Mouse (Mus musculus) cerebellum, postnatal 14 days (tissue): ENCODE results near the gene Pafah2.
"Not testable (repeated sequence)": the region's sequence is repeated elsewhere in the genome, so short reads cannot be mapped to it uniquely, and the experiment has no call there.

Source experiments
- DNase-seq, 2 experiments: peaks; one replicate each; pipeline ENCODE4 v3.0.0; 2021; ENCODE audit warnings: mixed read lengths in 2 of 2

Gene Pafah2

DNA sequence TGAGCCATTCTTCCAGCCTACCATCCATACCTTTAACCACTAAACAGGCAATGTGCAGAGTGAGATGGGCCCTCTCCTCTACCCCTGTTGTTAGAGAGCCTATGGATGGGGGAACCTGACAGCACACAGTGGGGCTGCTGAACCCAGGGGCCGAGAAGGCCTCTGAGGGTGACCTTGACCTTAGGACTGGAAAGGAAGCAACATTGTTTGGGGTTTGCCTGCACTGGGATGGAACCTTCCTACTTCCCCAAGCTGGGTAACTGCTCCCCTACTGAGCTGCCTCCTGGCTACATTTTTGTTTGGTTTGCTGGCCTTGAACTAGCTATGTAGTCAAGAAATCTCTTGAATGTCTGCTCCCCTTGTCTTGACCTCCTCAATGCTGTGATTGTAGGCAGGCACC is 21.8 kb upstream of the Pafah2 start:
- DNase-seq, result no peak

DNA sequence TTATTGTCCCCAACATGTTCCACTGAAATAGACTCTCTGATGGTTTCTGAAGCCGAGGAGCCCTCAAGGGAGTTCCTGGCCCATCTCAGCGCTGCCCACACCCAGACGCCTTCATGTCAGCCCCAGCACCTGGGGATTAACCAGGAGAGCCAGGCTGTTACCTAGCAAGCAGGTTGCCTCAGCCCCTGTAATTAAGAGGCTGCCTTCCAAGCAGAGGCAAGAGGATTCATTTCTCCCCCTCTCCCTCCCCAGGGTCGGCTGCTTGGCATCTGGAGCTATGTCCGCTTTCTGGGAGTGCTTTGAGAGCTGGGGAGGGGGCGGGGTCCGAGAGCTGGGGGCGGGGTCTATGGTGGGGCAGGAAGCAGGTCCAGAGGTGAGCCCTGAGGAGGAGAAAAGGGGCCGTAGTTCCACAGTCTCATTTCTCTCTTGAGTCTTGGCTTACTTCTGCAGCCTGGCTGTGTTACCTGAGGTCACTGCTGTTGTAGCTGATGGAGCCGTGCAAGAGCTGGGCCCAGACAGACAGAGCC is 18.0 kb upstream of the Pafah2 start:
- no peak for DNase-seq

DNA sequence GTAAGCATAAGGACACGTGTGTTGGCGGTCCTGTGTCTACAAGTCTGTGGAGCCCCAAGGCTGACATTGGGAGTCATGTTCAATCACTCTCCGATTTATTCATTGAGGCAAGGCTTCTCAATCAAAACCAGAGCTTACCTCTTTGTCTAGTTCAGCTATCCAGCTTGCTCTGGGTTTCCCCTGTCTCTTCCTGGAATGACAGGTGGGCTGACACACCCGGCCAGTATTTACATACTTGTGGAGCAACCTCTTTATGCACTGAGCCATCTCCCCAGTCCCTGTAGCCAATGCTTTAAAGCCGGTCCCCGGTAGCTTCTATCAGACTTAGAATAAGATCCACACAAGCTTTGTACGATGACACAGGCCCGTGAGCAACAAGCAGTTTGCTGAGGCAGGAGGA is 16.6 kb upstream of the Pafah2 start:
- DNase-seq, result no peak

DNA sequence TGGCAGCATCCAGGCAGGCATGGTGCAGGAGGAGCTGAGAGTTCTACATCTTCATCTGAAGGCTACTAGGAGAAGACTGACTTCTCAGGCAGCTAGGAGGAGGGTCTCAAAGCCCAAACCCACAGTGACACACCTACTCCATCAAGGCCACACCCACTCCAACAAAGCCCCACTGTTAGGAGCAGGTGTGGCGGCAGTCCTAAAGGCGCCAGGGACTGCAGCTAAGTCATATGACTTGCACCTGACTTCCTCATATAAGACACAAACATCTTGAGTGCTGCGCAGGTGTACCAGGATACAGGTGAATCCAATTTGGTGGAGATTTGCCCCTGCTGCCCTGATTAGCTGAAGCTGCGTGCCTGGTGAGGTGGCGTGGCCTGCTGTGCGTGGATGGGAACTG is 12.4 kb upstream of the Pafah2 start, which contains the start of gene Extl1:
TSS of gene Extl1 (minus strand) at position 101 of the 400 bp plus-strand sequence.
- not testable (repeated sequence) for DNase-seq

DNA sequence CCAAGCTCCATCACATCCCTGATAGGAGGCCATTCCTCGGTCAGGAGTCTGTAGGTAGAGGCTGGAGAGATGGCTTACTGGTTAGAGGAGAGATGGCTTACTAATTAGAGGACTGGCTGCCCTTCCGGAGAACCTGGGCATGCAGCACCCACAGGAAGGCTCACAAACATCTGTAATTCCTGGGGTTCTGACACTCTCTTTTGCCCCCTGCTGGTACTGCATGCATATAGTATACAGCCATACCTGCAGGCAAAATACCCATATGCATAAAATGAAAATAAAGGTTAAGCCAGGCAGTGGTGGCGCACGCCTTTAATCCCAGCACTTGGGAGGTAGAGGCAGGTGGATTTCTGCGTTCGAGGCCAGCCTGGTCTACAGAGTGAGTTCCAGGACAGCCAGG is 8.9 kb upstream of the Pafah2 start:
- DNase-seq, result no peak

DNA sequence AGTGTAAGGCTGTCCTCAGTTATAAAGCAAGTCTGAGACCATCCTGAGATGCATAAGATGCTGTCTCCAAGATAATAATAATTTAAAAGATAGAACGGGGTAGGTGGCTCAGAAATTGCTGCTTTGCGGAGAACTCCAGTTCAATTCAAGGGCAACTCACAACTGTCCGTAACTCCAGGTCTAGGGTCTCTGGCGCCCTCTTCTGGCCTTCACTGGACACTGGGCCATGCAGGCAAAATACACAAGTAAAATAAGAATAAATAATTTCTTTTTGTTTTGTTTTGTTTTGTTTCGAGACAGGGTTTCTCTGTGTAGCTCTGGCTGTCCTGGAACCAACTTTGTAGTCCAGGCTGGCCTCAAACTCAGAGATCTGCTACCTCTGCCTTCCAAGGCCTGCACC is 7.7 kb upstream of the Pafah2 start:
- peak; percentile 76 to 87 for DNase-seq

DNA sequence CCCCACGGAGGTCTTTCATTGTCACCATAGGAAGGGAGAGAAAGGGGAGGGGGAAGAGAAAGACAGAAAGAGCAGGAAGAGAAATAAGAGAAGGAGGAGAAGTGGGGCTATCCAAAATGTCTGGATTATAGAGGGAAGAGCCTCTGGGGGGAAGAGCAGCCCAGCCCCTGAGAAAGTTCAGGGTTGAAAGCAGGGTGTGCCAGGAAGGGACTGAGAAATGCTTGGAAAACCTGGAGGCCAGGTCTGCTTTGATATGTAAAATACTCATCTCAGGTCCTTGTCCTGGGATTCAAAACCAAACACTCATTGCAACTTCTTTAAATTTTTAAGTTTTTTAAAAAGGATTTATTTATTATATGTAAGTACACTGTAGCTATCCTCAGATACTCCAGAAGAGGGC is 4.5 kb upstream of the Pafah2 start:
- no peak for DNase-seq

DNA sequence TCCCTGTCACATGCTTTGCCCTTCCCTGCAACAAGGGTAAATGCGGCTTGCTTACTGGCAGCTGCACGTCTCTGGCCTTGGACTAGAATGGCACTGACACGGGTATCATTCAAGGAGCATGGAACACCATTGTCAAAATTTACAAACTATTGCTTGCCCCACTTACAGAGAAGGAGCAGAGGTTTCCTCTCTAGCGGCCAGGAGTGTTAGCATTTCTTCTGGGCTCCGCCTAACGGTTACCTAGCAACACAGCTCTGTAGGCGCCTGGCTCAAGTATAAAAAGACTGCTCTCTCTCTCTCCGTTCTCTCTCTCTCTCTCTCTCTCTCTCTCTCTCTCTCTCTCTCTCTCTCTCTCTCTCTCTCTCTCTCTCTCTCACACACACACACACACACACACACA is 3.5 kb upstream of the Pafah2 start:
- DNase-seq, result no peak

DNA sequence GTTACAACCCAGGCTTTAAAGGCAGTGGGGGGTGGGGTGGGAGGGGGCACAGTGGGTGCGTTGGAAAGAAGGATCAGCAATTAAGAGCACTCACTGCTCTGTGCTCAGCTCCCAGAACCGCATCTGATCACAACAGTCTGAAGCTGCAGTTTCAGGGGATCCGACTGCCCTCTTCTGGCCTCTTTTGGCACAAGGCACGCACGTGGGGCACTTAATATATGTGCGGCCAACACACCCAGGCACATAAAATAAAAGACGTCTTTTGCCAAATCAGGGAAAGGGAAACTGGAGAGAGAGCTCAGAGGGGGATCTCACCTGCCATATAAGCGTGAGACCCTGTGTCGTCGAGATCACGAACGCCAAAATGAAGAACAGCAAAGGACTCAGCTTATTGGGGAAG is 3.1 kb upstream of the Pafah2 start:
- DNase-seq, result peak; percentile 39 to 57

DNA sequence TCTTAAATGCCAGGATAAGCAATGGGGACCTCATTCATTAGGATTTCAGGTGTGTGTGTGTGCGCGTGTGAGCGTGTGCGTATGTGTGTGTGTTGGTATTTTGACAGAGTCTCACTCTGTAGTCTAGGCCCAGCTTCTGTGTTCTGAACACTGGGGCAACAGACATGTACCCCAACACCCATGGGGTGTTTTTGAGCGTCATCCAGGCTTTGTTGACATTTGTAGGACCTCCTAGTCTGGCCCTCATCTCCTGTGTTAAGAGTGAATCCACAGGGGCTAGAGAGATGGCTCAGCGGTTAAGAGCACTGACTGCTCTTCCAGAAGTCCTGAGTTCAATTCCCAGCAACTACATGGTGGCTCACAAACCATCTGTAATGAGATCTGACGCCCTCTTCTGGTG is 978 bp upstream of the Pafah2 start:
- peak; percentile 28 to 31 for DNase-seq

DNA sequence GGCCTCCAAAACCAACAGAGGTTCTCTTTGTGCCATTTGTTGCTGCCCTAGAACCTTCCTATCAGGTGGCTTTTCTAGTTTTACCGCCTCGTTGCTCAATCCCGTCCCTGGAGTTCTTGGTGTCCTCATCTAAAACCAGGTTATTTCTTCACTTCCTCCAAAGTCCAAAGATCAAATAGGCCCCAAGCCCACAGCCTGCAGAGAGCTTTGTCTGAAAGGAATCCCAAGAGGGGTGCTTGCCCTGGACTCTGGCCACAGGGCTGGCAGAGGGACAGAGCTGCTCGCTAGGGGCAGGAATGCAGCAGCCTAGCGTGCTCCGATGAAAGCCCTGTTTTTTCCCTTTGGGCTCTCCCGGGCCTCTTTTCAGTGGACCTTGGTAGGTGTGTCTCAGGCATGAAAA is 1.0 kb downstream of the Pafah2 start:
- DNase-seq, result peak; percentile 71 to 76

DNA sequence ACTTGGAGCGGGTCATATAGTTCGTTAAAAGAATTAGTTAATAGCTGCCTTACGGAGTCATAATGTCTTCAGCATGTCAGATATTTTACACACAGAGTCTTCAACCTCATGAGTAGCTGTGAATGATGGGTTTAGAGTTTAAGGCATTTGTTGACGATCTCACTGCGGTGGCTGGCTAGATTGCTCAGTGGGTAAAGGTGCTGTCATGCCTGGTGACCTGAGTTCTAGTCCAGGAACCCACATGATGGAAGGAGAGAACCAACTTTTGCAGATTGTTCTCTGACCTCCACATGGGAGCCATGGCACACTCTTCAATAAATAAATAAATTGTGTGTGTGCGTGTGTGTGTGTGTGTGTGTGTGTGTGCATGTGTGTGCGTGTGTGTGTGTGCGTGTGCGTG is 1.6 kb downstream of the Pafah2 start:
- no peak for DNase-seq

DNA sequence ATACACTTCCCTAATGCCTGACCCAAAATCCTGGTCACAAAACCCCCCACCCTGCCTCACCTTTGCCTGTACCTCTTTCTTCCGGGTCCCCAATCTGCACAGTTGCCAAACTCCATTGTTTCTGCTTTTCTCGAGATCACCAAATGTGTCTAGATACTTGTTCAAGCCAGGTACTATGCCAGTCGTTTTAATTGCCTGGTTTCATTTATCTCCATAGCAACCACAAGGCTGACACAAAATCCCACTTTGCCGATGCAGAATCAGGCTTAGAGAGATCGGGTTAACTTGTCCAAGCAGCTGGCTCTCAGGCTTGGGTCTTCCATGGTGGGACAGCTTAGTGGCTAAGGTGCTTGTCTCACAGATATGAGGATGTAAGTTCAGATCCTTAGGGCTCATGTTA is 4.1 kb downstream of the Pafah2 start:
- no peak for DNase-seq

DNA sequence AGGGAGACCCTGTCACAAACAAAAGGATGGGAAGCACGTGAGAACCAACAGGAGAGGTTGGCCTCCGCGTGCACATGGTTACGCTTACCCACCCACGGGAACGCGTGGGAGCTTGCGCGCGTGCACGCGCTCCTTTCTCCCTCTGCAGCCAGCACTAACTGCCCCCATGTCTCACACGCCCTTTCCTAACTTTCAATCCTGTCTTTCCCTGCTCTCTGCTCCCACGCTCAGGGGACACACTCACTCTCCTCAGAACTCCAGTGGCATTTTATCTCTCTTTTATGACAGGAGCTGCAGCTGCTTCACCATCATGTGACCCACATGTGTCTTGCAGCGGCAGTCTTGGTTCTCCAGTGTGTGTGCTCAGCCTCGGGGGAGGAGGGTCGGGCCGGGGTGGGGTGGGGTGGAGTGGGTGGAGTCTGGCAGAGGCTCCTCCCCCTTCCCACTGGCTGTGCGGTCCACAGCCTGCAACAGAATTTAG is 5.1 kb downstream of the Pafah2 start:
- DNase-seq, result peak; percentile 30 to 38

DNA sequence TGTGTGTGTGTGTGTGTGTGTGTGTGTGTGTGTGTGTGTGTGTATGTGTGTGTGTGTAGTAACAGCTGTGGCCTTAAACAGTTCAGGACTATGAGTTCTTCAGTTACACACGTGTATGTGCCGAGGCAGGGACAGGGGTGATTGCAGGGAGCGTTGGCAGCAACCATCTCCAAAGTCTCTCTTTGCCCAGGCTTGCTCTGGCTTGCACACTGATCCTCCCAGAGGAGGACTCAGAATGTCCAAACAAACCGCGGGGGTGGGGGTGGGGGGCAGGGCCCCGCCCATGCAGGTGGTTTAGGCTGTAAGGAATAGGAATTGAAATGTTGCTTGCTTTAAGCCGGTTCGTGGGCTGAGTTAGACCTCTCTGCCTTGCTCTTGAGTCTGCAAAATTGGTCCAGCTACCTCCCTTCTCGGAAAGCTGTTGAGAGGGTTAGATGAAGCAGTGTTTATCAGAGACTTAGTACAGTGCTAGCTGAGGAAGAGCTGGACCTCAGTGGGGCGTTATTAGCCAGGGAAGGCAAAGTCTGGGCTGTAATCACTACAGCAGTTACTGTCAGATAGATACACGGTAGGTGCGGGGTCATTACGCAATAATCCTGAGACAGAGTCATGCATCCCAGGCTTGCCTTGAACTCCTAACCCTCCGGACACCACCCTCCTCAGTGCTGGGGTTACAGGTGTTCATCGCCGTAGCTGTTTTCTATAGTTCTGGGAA is 5.9 kb downstream of the Pafah2 start:
- DNase-seq, result no peak

DNA sequence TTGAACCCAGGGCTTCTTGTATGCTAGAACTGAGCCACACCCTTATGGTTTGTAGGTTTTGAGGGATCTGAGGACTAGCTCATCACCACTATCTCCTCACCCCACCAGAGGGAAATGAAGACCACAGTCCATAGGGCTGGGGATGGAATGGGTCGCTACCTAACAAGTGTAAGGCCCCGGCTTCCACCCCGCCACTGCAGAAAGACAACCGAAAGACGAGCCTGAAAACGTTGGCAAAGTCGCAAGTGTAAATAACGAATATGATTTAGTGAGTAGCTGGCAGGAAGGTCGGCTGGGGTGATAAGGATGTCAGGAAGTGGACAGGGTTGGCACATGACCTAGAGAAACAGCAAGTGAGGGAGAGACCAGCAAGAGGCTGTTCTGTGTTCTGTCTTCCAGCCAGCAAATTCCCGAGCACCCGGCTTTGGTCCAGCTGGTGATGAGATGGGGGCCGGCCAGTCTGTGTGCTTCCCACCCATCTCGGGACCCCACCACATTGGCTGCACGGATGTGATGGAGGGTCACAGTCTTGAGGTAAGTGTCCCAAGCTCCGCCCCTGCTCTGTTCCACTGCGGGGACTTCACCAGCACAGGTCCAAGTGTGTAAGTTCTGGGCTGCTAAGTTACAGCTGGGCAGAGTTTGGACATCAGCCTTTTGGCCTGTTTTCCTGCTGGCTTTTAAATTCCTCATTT is 6.6 kb downstream of the Pafah2 start:
- DNase-seq, result peak; percentile 60 to 69

DNA sequence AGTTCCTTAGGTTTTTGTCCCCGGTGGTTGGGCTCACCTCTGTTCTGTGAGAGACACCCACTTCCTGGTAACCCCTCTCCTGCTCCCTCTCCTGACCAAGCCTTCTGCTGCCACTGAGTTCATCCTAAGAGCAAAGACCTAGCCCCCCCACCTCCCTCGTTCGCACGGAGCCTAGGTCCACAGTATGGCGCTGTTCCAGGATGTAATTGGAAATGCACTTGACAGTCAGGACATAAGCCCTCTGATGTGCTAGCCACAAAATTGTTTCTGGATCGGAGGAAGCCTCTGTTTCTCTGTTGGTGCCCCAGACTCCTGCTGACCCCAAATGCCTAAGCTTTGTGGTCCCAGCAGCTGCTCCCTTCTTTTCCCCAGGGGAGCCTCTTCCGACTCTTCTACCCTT is 7.6 kb downstream of the Pafah2 start:
- peak in 1 of 2 experiments; percentile 31 for DNase-seq

DNA sequence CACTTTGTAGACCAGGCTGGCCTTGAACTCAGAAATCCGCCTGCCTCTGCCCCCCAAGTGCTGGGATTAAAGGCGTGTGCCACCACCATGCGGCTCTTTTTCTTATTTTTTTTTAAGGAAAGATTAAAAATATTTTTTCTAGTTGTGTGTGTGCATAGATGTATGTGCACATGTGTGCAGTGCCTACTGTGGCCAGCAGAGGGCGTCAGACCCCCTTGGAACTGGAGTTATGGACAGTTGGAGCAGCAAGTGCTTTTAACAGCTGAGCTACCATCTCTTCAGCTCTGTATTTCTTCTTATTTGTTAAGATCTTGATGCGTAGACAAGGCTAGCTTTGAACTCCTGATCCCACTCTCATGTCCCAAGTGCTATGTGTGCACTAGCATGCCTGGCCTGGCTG is 13.2 kb downstream of the Pafah2 start:
- peak; percentile 36 to 78 for DNase-seq

DNA sequence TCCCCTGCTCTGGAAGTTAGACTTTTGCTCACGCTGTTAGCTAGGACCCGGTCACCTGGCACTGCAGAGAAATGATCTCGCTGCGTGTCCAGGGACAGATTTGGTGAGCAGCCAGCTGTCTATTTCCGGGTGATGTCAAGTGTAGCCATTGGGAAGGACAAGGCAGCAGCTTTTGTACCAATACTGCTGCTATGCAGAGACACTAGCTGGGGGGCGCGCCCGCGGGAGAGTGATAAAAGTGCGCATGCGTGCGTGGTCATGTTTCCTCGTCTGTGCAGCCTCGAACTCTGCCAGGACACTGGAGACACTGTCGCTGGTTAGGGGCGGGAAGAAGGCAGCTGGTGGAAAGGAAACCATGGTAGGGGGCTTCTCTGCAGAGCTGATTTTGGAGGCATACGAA is 20.1 kb downstream of the Pafah2 start:
- peak; percentile 46 to 61 for DNase-seq

DNA sequence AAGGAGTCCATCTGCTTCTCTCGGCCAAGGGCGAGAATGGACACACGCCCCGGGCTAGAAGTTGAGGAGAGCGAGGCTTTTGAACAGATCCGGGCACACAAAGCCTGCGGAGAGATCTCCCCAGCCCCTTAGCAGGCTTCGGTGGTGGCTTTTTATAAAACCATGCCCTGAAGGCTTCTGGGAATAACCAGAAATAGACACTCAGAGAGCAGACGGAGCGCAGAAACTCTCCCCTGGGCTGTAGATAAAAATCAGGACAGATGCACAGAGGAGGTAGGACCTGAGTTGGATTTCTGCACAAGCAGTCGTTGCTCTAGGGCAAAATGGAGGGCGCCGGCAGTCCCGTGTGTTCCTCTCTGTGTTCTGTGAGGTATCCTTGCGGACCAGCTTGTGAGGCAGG is 20.5 kb downstream of the Pafah2 start:
- DNase-seq, result no peak

DNA sequence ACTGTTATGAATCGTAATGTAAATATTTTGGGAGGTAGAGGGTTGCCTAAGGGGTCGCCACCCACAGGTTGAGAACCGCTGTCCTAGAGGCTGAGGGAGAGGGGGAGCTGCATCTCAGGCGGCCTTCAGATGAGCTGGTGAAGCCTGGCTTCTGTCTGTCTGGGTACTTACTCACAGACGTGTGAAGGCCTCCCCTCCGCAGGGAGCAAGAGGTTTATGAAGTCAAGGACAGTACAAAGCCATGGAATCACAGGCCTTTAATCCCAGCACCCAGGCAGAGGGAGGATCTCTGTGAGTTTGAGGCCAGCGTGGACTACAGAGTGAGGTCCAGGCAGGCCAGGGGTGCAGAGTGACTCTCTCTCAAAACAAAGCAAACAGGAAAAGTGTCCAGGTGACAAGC is 21.0 kb downstream of the Pafah2 start:
- DNase-seq, result no peak

DNA sequence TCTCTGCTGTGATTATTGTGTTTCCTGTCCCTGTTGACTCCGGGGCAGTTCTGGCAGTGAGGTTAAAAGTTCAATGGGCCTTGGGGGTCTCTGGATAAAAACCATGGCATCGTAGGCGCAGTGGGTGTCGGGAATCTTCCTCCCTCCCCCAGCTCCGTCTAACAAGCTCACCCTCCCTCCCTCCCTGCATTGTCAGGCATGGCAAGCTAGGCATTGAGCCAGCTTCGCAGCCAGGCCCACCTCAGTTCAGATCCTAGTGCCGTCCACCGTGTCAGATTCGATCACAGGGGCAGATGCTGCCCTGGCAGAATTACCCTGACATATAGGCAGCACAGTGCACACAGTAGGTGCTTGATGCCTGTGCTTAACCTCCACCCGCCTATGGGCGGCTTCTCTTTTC is 25.9 kb downstream of the Pafah2 start:
- no peak for DNase-seq

DNA sequence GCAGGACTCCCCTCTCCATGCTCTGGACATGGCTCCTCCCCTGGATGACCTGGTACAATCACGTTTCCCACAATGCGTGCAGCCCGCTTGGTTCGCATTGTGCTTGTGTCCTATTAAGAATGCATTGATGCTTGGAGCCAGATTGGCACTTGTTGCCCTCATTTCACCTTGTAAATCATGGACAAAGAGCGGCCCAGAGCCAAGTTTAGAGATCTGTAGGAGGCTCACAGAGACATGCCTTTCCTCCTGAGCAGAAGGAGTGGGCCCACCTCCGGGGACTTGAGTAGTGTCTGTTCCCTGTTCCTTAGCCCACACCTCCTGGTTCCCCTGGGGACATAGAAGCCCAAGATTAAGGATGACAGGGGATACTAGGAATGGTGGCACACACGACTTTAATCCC is 27.8 kb downstream of the Pafah2 start:
- no peak for DNase-seq

DNA sequence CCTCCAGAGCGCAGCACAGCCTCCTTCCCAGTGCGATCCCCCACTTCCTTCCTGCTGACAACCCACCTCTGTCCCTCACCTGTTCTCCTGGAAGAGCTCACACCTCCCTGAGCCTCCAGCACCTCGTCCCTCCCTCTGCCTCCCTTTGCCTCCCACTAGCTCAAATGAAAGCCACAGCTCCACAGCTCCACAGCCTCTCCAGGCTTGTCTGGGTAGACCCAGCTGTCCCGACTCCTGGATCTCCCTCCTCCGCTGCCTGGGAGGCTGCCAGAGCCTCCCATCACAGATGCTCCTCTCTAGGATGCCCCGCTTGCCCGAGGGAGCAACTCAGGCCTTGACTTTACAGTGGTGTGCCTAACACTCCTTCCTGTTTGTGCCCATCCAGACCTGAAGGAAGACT is 29.0 kb downstream of the Pafah2 start:
- no peak for DNase-seq
